Mouse (Mus musculus) ES-E14 (cell line): Measurements from ENCODE around the gene Aff2.

Experiments
- CHD2 ChIP-seq: IDR thresholded peaks from 2 replicates; pipeline ENCODE4 v1.6.1; 2014; ENCODE audit warnings: mild to moderate bottlenecking, low read depth, low read length, inconsistent platforms
- MAFK ChIP-seq: IDR thresholded peaks from 2 replicates; pipeline ENCODE4 v1.6.1; 2014; ENCODE audit warnings: mild to moderate bottlenecking, low read depth, low read length, inconsistent platforms; ENCODE audit not compliant: insufficient read depth
- ZC3H11A ChIP-seq: IDR thresholded peaks from 2 replicates; pipeline ENCODE4 v1.6.1; 2012; ENCODE audit warnings: low read depth, mild to moderate bottlenecking, inconsistent platforms, low read length, borderline replicate concordance

DNA sequence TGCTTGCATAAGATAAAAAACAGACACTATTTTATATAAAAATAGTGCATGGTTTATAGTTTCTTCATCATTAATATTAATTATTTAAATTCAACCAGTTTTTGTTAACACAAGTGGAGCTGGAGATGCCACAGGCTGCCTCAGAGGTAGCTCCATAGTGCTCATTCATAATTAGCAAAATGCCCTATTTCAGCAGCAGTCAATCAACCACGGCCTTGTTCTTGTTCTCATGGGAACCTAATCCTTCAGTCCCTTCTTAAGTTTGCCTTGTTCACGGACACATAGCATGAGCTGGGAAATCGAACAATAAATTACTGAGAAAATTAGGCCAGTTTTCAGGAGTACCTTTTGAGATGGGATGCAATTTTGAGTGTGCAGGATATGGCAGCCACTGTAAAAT, 378.9 kb downstream of the Aff2 start:
- TF ChIP-seq CHD2 = no peak
- TF ChIP-seq MAFK = no peak
- no peak for TF ChIP-seq ZC3H11A
